Mouse (Mus musculus) MEL (cell line): ENCODE measurements around the gene Acp2. TPM values are rescaled to one million over a fixed set of nuclear protein-coding genes. Genes with fewer than 3 reads are reported as not detected.

Source experiments
- DNase-seq: peaks from one replicate; pipeline ENCODE4 v3.0.0; 2011; ENCODE audit warnings: low read depth, low spot score
- H3K27ac ChIP-seq: 2 replicates; pipeline ENCODE4 v1.5.1; 2012; ENCODE audit warnings: low read depth, mild to moderate bottlenecking, control low read depth, low read length, moderate library complexity; ENCODE audit not compliant: control insufficient read depth
- H3K27me3 ChIP-seq, 2 experiments: fragments of 150-350 bp in 1 of 2; sonication (generic) in 1 of 2; 2 replicates each; pipeline ENCODE4 v1.6.1; 2012; ENCODE audit warnings: low read length in 2 of 2, mild to moderate bottlenecking in 2 of 2, improper control_type of control experiment in 1 of 2, moderate library complexity in 1 of 2; ENCODE audit not compliant: insufficient read depth in 2 of 2, control insufficient read depth in 1 of 2
- H3K36me3 ChIP-seq, 2 experiments: 2 replicates each; pipeline ENCODE4 v1.6.1; 2012 to 2014; ENCODE audit warnings: low read length in 2 of 2, improper control_type of control experiment in 1 of 2, inconsistent platforms in 1 of 2, mild to moderate bottlenecking in 1 of 2; ENCODE audit not compliant: insufficient read depth in 2 of 2, control insufficient read depth in 1 of 2
- H3K4me1 ChIP-seq, 2 experiments: fragments of 150-350 bp in 1 of 2; sonication (generic) in 1 of 2; 2 replicates each; pipeline ENCODE4 v1.6.1; 2012; ENCODE audit warnings: low read length in 2 of 2, improper control_type of control experiment in 1 of 2, mild to moderate bottlenecking in 1 of 2; ENCODE audit not compliant: insufficient read depth in 2 of 2, control insufficient read depth in 1 of 2
- H3K4me3 ChIP-seq, 2 experiments: fragments of 150-350 bp in 1 of 2; sonication (generic) in 1 of 2; 2 replicates each; pipeline ENCODE4 v1.5.1; 2012; ENCODE audit warnings: low read depth in 2 of 2, low read length in 2 of 2, mild to moderate bottlenecking in 2 of 2, moderate library complexity in 2 of 2, control low read depth in 1 of 2, improper control_type of control experiment in 1 of 2; ENCODE audit not compliant: control insufficient read depth in 1 of 2, insufficient read depth in 1 of 2
- H3K79me2 ChIP-seq: 2 replicates; pipeline ENCODE4 v1.6.1; 2012; ENCODE audit warnings: mild to moderate bottlenecking, low read length, moderate library complexity; ENCODE audit not compliant: control insufficient read depth, poor library complexity, insufficient read depth
- H3K9ac ChIP-seq: 2 replicates; pipeline ENCODE4 v1.6.1; 2012; ENCODE audit warnings: low read depth, mild to moderate bottlenecking, control low read depth, low read length, moderate library complexity; ENCODE audit not compliant: control insufficient read depth, poor library complexity, severe bottlenecking
- H3K9me3 ChIP-seq: fragments of 150-350 bp; sonication (generic); replicated peaks from 2 replicates; pipeline ENCODE4 v1.6.1; 2012; ENCODE audit warnings: mild to moderate bottlenecking, low read length, improper control_type of control experiment, moderate library complexity; ENCODE audit not compliant: insufficient read depth
- CTCF ChIP-seq, 3 experiments: IDR thresholded peaks in 2 of 3; conservative IDR thresholded peaks in 1 of 3; 2 replicates each; pipeline ENCODE4 v1.5.1; 2011 to 2012; ENCODE audit warnings: low read length in 3 of 3, low read depth in 2 of 3, mild to moderate bottlenecking in 2 of 3, improper control_type of control experiment in 1 of 3, inconsistent platforms in 1 of 3, mixed read lengths in 1 of 3, moderate library complexity in 1 of 3; ENCODE audit not compliant: control insufficient read depth in 1 of 3, insufficient read depth in 1 of 3, poor library complexity in 1 of 3, severe bottlenecking in 1 of 3
- ELF1 ChIP-seq: IDR thresholded peaks from 2 replicates; pipeline ENCODE4 v1.6.1; 2014; ENCODE audit warnings: low read depth, mild to moderate bottlenecking, inconsistent platforms, low read length, improper control_type of control experiment, moderate library complexity
- EP300 ChIP-seq, 2 experiments: IDR thresholded peaks; 2 replicates each; pipeline ENCODE4 v1.6.1; 2011; ENCODE audit warnings: improper control_type of control experiment in 2 of 2, low read length in 2 of 2, low read depth in 1 of 2, mild to moderate bottlenecking in 1 of 2
- ETS1 ChIP-seq: IDR thresholded peaks from 2 replicates; pipeline ENCODE4 v1.6.1; 2012; ENCODE audit warnings: low read depth, mild to moderate bottlenecking, inconsistent platforms, low read length, improper control_type of control experiment, moderate library complexity
- GABPA ChIP-seq: IDR thresholded peaks from 2 replicates; pipeline ENCODE4 v1.6.1; 2012; ENCODE audit warnings: low read depth, mild to moderate bottlenecking, inconsistent platforms, low read length, improper control_type of control experiment, moderate library complexity
- GATA1 ChIP-seq: IDR thresholded peaks from 2 replicates; pipeline ENCODE4 v1.6.1; 2011; ENCODE audit warnings: low read depth, low read length, improper control_type of control experiment
- MAFK ChIP-seq: IDR thresholded peaks from 2 replicates; pipeline ENCODE4 v1.6.1; 2011; ENCODE audit warnings: low read depth, mild to moderate bottlenecking, low read length, improper control_type of control experiment, borderline replicate concordance
- MAX ChIP-seq: IDR thresholded peaks from 2 replicates; pipeline ENCODE4 v1.6.1; 2011; ENCODE audit warnings: low read length, improper control_type of control experiment
- MYB ChIP-seq: IDR thresholded peaks from 2 replicates; pipeline ENCODE4 v1.6.1; 2011; ENCODE audit warnings: mild to moderate bottlenecking, low read depth, low read length, improper control_type of control experiment
- NELFE ChIP-seq: IDR thresholded peaks from 2 replicates; pipeline ENCODE4 v1.6.1; 2011; ENCODE audit warnings: low read depth, low read length, improper control_type of control experiment
- POLR2A ChIP-seq, 2 experiments: IDR thresholded peaks; 2 replicates each; pipeline ENCODE4 v1.6.1; 2011 to 2012; ENCODE audit warnings: low read length in 2 of 2, mild to moderate bottlenecking in 2 of 2, control low read depth in 1 of 2, improper control_type of control experiment in 1 of 2, low read depth in 1 of 2, moderate library complexity in 1 of 2; ENCODE audit not compliant: control insufficient read depth in 1 of 2, insufficient read depth in 1 of 2, poor library complexity in 1 of 2
- POLR2AphosphoS5 ChIP-seq: IDR thresholded peaks from 2 replicates; pipeline ENCODE4 v1.6.1; 2012; ENCODE audit warnings: low read depth, borderline replicate concordance, mild to moderate bottlenecking, inconsistent platforms, low read length, moderate library complexity, mixed read lengths
- RAD21 ChIP-seq: IDR thresholded peaks from 2 replicates; pipeline ENCODE4 v1.6.1; 2011; ENCODE audit warnings: mild to moderate bottlenecking, low read depth, low read length, improper control_type of control experiment
- SMC3 ChIP-seq: IDR thresholded peaks from 2 replicates; pipeline ENCODE4 v1.6.1; 2011; ENCODE audit warnings: low read depth, low read length, improper control_type of control experiment
- TAL1 ChIP-seq: IDR thresholded peaks from 2 replicates; pipeline ENCODE4 v1.6.1; 2012; ENCODE audit warnings: mild to moderate bottlenecking, inconsistent platforms, low read length, moderate library complexity, mixed read lengths
- USF1 ChIP-seq: IDR thresholded peaks from 2 replicates; pipeline ENCODE4 v1.6.1; 2014; ENCODE audit warnings: low read depth, mild to moderate bottlenecking, inconsistent platforms, low read length, improper control_type of control experiment, moderate library complexity
- ZC3H11A ChIP-seq: IDR thresholded peaks from 2 replicates; pipeline ENCODE4 v1.6.1; 2012; ENCODE audit warnings: low read depth, mild to moderate bottlenecking, inconsistent platforms, low read length, improper control_type of control experiment
- ZKSCAN1 ChIP-seq: IDR thresholded peaks from 2 replicates; pipeline ENCODE4 v1.6.1; 2012; ENCODE audit warnings: low read depth, mild to moderate bottlenecking, inconsistent platforms, low read length, improper control_type of control experiment, moderate library complexity
- polyA plus RNA-seq, 2 experiments: library from polyadenylated mRNA; stranded (reverse) in 1 of 2; unstranded in 1 of 2; fragments of >175 nt in 1 of 2; fragments of >200 nt in 1 of 2; gene quantifications; 2 replicates each; pipeline versions ENCODE4 v1.2.1 to v1.2.4; 2012; ENCODE audit warnings: low replicate concordance in 2 of 2, low read depth in 1 of 2; ENCODE audit not compliant: insufficient read length in 2 of 2, insufficient read depth in 1 of 2, missing spikeins in 1 of 2
- total RNA-seq: library from RNA; depleted of rRNA; stranded (reverse); fragments of 300-350 nt; gene quantifications from 2 replicates; pipeline ENCODE4 v1.2.3, GENCODE M21; 2012

The Acp2 gene
- total and polyA plus RNA-seq, 3 experiments: 7.3 to 11.3 TPM; not detected in 1

DNA sequence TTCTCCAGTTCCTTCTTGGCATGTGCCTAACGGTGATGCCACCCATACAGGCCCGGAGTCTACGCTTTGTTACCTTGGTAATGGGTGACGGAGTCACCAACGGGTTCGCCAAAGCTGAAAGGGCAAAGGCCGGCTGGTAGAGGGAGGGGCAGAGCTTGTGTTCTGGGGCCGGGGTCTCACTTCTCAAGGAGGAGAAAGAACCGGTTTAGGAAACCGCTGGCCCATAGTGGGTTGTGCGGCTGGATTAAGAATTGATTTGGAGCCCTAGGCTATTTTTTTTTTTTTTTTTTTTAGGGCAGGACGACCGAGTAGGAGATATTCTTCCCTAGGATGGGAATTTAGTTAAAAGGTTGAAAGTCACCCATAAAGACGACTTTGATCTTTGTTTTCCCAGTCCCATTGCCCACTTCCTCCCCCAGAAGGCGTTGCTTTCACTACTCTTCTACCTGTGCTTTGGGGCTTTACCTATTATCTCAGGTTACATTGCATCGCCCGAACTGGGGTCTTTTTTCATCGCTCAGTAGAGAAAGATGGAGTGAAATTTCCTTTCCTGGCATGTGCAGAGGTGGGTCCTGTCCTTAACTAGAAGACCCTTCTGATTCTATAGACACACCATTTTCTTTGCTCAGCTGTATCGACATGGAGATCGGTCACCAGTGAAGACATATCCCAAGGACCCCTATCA, 429 bp downstream of the Acp2 start:
- Histone ChIP-seq H3K4me3 (peak overlapping the region; percentile 78 to 82), H3K27ac (peak overlapping the region; percentile 51), H3K4me1 (peaks cover 0 to 10% of the 10 kb centered on the region in 2 experiments; a peak in 2 of 4 replicates), H3K36me3 (peaks cover 0 to 9% of the 10 kb centered on the region in 2 experiments; a peak in 2 of 4 replicates), H3K9me3 (no peaks in the 10 kb centered on the region), H3K27me3 (no peaks in the 10 kb centered on the region), H3K9ac (peak overlapping the region; percentile 77), H3K79me2 (peaks cover 3% of the 10 kb centered on the region; the same call in 1 of the 2 replicates)
- DNase-seq: no peak
- TF ChIP-seq ELF1 (no peak), EP300 (IDR thresholded peaks at IDR 0.05; ENCODE audit: low read depth in 1 of 2, low read length in 2 of 2) (no peak), POLR2A (IDR thresholded peaks at IDR 0.05; ENCODE audit: control insufficient read depth in 1 of 2, insufficient read depth in 1 of 2, low read depth in 1 of 2, low read length in 2 of 2, poor library complexity in 1 of 2) (peak; percentile 32 to 63; a peak in 2 of 4 replicates), SMC3 (no peak), TAL1 (no peak)

DNA sequence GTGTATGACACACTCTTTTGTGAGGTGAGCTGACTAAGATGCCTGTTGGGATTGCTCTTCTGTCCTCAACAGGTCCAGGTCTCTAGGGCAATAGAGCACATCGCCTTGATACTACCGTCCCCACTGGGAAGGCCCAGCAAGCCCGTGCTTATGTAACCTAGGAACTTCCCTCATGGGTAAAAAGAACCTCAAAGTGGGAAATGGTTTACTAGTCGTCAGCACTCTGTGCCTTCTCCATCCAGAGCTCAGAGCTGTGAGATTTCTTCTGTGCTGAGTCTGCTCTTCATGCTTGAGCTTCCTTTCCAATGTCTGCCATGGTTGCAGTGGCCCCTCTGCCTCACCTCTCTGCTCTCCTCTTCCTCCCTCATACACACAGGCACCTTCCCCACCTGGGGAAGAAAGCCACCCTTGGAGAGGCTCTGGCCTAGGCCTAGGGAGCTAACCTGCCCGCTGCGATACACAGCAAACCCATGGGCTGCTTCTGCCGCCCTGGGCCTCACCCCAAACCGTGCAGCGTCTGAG, 3.6 kb downstream of the Acp2 start:
- H3K79me2 ChIP-seq: peaks cover 3% of the 10 kb centered on the region; the same call in 1 of the 2 replicates
- no peak for TF ChIP-seq NELFE
- TF ChIP-seq TAL1: no peak
- TF ChIP-seq ZKSCAN1: no peak
- TF ChIP-seq POLR2AphosphoS5: no peak
- TF ChIP-seq GATA1: no peak
- TF ChIP-seq ELF1: no peak
- no peak for TF ChIP-seq USF1
- no peak for TF ChIP-seq ETS1
- TF ChIP-seq, all 39 proteins: peak for 0
- DNase-seq: no peak
- peaks cover 0 to 10% of the 10 kb centered on the region in 2 experiments; a peak in 2 of 4 replicates for H3K4me1 ChIP-seq
- no peak overlapping the region for H3K27ac ChIP-seq
- H3K4me3 ChIP-seq: no peak overlapping the region
- H3K9me3 ChIP-seq: no peaks in the 10 kb centered on the region
- H3K27me3 ChIP-seq: no peaks in the 10 kb centered on the region
- H3K9ac ChIP-seq: no peak overlapping the region
- peaks cover 8 to 9% of the 10 kb centered on the region in 2 experiments for H3K36me3 ChIP-seq

DNA sequence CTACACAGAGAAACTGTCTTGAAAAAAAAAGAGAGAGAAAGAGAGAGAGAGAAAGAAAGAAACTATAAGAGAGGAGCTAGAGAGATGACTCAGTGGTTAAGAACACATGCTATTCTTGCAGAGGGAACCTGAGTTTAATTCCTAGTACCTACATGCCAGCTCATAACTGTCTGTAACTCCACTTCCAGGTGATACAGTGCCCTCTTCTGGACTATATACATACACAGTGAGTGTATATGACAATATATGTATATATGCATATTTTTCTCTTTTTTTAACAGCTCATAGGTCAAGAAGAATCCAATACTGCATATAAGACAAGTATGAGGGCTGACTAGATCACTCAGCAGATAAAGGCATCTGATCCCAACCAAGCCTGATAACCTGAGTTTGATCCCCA, 10.6 kb downstream of the Acp2 start:
- peaks cover 0 to 11% of the 10 kb centered on the region in 2 experiments; a peak in 2 of 4 replicates for H3K36me3 ChIP-seq

More for the DNA sequence above, 10.6 kb downstream of the Acp2 start:
- Histone ChIP-seq H3K9ac (no peak overlapping the region), H3K4me3 (no peak overlapping the region), H3K4me1 (no peaks in the 10 kb centered on the region), H3K27me3 (no peaks in the 10 kb centered on the region), H3K79me2 (no peaks in the 10 kb centered on the region), H3K9me3 (no peaks in the 10 kb centered on the region), H3K27ac (no peak overlapping the region)
- TF ChIP-seq SMC3: peak; percentile 59
- TF ChIP-seq ZC3H11A: peak; percentile 40
- no peak for TF ChIP-seq NELFE
- TF ChIP-seq RAD21: peak; percentile 55
- TF ChIP-seq GABPA: no peak
- no peak for TF ChIP-seq MAFK
- no peak for TF ChIP-seq MYB
- no peak for TF ChIP-seq ETS1
- TF ChIP-seq CTCF (IDR thresholded peaks at IDR 0.05 in 2 of 3, conservative IDR thresholded peaks at IDR 0.05 in 1 of 3; ENCODE audit: control insufficient read depth in 1 of 3, insufficient read depth in 1 of 3, low read depth in 2 of 3, low read length in 3 of 3, poor library complexity in 1 of 3, severe bottlenecking in 1 of 3): peak in 1 of 3 experiments; percentile 60; a peak in 3 of 6 replicates
- no peak for TF ChIP-seq MAX
- peak; percentile 48 for DNase-seq
